In the genomic region with DNA sequence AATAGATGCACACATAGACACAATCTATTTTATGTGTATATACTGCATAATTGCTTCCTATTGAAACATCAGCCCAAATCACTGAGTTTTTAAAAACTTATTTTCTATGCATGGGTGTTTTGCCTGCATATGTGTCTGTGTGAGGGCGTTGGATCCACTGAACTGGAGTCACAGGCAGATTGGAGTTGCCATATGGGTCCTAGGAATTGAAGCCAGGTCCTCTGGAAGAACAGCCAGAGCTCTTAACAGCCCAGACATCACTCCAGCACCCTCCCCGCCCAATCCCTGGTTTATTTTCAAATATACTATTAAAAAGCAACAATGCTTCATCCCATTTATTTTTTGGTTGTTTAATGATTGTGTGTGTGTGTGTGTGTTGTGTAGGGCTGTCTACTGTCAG, we compare ENCODE assay signal across 17 mouse cellular contexts.
DNase-seq lines count a peak whose midpoint lies in the region; ATAC-seq and TF ChIP-seq lines count a peak whose summit lies in the region.
"Had no signal": no experiment of that assay in that cellular context is flagged by ENCODE, and none has a peak within 500 bp of the region (broad histone marks: within the 10 kb centered on the region; RNA-seq: fewer than 3 reads in every experiment).

No protein-coding gene starts in this region.

- WGBS in midbrain, postnatal 0 days: 89% methylated on average over 2 of the region's 2 CpGs
- 93% methylated on average over 2 of the region's 2 CpGs for WGBS in kidney, embryonic 14.5 days

- TF ChIP-seq CTCF in midbrain, postnatal 0 days (IDR thresholded peaks at IDR 0.05): no peak

- H3K27ac ChIP-seq in midbrain, postnatal 0 days (ENCODE audit: low read depth, low read length): no peak overlapping the region
- H3K27ac ChIP-seq in kidney, embryonic 14.5 days (ENCODE audit: low read depth, low read length): no peak overlapping the region
- H3K27ac ChIP-seq: embryonic facial prominence, embryonic 10.5 days; heart, embryonic 15.5 days; hindbrain, embryonic 15.5 days; limb, embryonic 13.5 days; liver, embryonic 14.5 days; midbrain, embryonic 12.5 days had no signal

- no peaks in the 10 kb centered on the region for H3K36me3 ChIP-seq in midbrain, postnatal 0 days (ENCODE audit: insufficient read depth, low read length)
- no peaks in the 10 kb centered on the region for H3K36me3 ChIP-seq in kidney, embryonic 14.5 days (ENCODE audit: control insufficient read depth, insufficient read depth, low read length)
- H3K36me3 ChIP-seq: heart, embryonic 15.5 days; hindbrain, embryonic 15.5 days; midbrain, embryonic 12.5 days had no signal

- no peak overlapping the region for H3K4me3 ChIP-seq in midbrain, postnatal 0 days (ENCODE audit: low read depth, low read length)
- no peak overlapping the region for H3K4me3 ChIP-seq in kidney, embryonic 14.5 days (ENCODE audit: low read length)
- H3K4me3 ChIP-seq: embryonic facial prominence, embryonic 10.5 days; heart, embryonic 15.5 days; hindbrain, embryonic 15.5 days; limb, embryonic 13.5 days; midbrain, embryonic 12.5 days had no signal

- ATAC-seq in midbrain, postnatal 0 days (ENCODE audit: low FRiP score): no peak
- ATAC-seq in kidney, embryonic 14.5 days (ENCODE audit: low FRiP score, low TSS enrichment): no peak

- no peaks in the 10 kb centered on the region for H3K9me3 ChIP-seq in midbrain, postnatal 0 days (ENCODE audit: low read length)
- H3K9me3 ChIP-seq in kidney, embryonic 14.5 days (ENCODE audit: control insufficient read depth, low read length): no peaks in the 10 kb centered on the region
- H3K9me3 ChIP-seq: heart, embryonic 15.5 days; hindbrain, embryonic 15.5 days; limb, embryonic 13.5 days had no signal

- H3K9ac ChIP-seq in midbrain, postnatal 0 days (replicated peaks; ENCODE audit: low read length, poor library complexity, severe bottlenecking): no peak overlapping the region
- H3K9ac ChIP-seq in kidney, embryonic 14.5 days (ENCODE audit: low read depth, low read length): no peak overlapping the region
- H3K9ac ChIP-seq: heart, embryonic 15.5 days; hindbrain, embryonic 15.5 days; limb, embryonic 13.5 days; liver, embryonic 14.5 days; lung, embryonic 14.5 days; midbrain, embryonic 12.5 days had no signal

- DNase-seq in cerebellum, adult 9-11 months: peak; percentile 49
- no peak for DNase-seq in cerebellum, postnatal 4 days (ENCODE audit: low spot score in 2 of 2)
- peak; percentile 90 for DNase-seq in brain, adult 2 months (ENCODE audit: low read depth, low spot score)
- peak; percentile 28 to 59 for DNase-seq in cerebellum, postnatal 14 days
- peak; percentile 80 for DNase-seq in layer of hippocampus, adult 9-11 months
- DNase-seq in midbrain, postnatal 0 days (ENCODE audit: low spot score): no peak
- DNase-seq: adrenal gland, postnatal 36 days; kidney, adult 8-10 months; kidney, postnatal 14 days; lung, embryonic 14.5 days had no signal

- no peaks in the 10 kb centered on the region for H3K27me3 ChIP-seq in midbrain, postnatal 0 days (ENCODE audit: insufficient read depth, low read length)
- no peaks in the 10 kb centered on the region for H3K27me3 ChIP-seq in kidney, embryonic 14.5 days (ENCODE audit: control insufficient read depth, insufficient read depth, low read length)
- H3K27me3 ChIP-seq: heart, embryonic 15.5 days; hindbrain, embryonic 15.5 days; limb, embryonic 13.5 days; midbrain, embryonic 12.5 days had no signal

- no peaks in the 10 kb centered on the region for H3K4me1 ChIP-seq in midbrain, postnatal 0 days (ENCODE audit: insufficient read depth, low read length)
- no peaks in the 10 kb centered on the region; the same call in 1 of the 2 replicates for H3K4me1 ChIP-seq in kidney, embryonic 14.5 days (ENCODE audit: control insufficient read depth, insufficient read depth, low read length)
- H3K4me1 ChIP-seq: limb, embryonic 13.5 days had no signal

- H3K4me2 ChIP-seq in midbrain, postnatal 0 days (ENCODE audit: low read depth, low read length, poor library complexity, severe bottlenecking): no peak overlapping the region
- H3K4me2 ChIP-seq in kidney, embryonic 14.5 days (replicated peaks; ENCODE audit: low read depth, low read length): no peak overlapping the region
- H3K4me2 ChIP-seq: heart, embryonic 15.5 days; hindbrain, embryonic 15.5 days; limb, embryonic 13.5 days; lung, embryonic 14.5 days; midbrain, embryonic 12.5 days had no signal

Comparison
In these comparisons a context has a peak if more than half of its experiments do, and no peak if none do; other contexts are left out.
1. DNase-seq: peak in cerebellum, adult 9-11 months (single experiment), brain, adult 2 months (single experiment), cerebellum, postnatal 14 days (2 of 2) and layer of hippocampus, adult 9-11 months (single experiment); none in cerebellum, postnatal 4 days (0 of 2) and midbrain, postnatal 0 days (single experiment).